Mouse (Mus musculus) hindbrain, embryonic 14.5 days (tissue): Measurements from ENCODE around the gene Igsf6. TPM values are rescaled to one million over a fixed set of nuclear protein-coding genes. Genes with fewer than 3 reads are reported as not detected.

Experiments used
- ATAC-seq: fragments of 200-750 bp; cut with Nextera tagmentation; 2 replicates; pipeline ENCODE4 v1.8.0; 2017; ENCODE audit warnings: moderate number of reproducible peaks, mild to moderate bottlenecking, moderate TSS enrichment, moderate library complexity; ENCODE audit not compliant: low FRiP score
- DNase-seq: peaks from one replicate; pipeline ENCODE4 v3.0.0-alpha.2; 2015; ENCODE audit warnings: low spot score
- H3K27ac ChIP-seq: fragments of 300-500 bp; sonication (generic); 2 replicates; pipeline ENCODE4 v1.5.1; 2014; ENCODE audit warnings: mild to moderate bottlenecking, moderate library complexity
- H3K27me3 ChIP-seq: fragments of 300-500 bp; sonication (generic); 2 replicates; pipeline ENCODE4 v1.6.1; 2014; ENCODE audit warnings: mild to moderate bottlenecking, low read length, mixed read lengths; ENCODE audit not compliant: control insufficient read depth, insufficient read depth
- H3K36me3 ChIP-seq: fragments of 300-500 bp; sonication (generic); replicated peaks from 2 replicates; pipeline ENCODE4 v1.6.1; 2014; ENCODE audit not compliant: control insufficient read depth, insufficient read depth
- H3K4me1 ChIP-seq: fragments of 300-500 bp; sonication (generic); replicated peaks from 2 replicates; pipeline ENCODE4 v1.6.1; 2014; ENCODE audit warnings: antibody characterized with exemption, low read length, mixed read lengths; ENCODE audit not compliant: control insufficient read depth, insufficient read depth
- H3K4me2 ChIP-seq: fragments of 300-500 bp; sonication (generic); replicated peaks from 2 replicates; pipeline ENCODE4 v1.6.1; 2014; ENCODE audit warnings: mild to moderate bottlenecking, moderate library complexity
- H3K4me3 ChIP-seq: fragments of 300-500 bp; sonication (generic); replicated peaks from 2 replicates; pipeline ENCODE4 v1.5.1; 2014; ENCODE audit warnings: mild to moderate bottlenecking, low read length
- H3K9ac ChIP-seq: fragments of 300-500 bp; sonication (generic); 2 replicates; pipeline ENCODE4 v1.6.1; 2014
- H3K9me3 ChIP-seq: fragments of 300-500 bp; sonication (generic); 2 replicates; pipeline ENCODE4 v1.6.1; 2016; ENCODE audit warnings: low read length; ENCODE audit not compliant: control insufficient read depth
- WGBS: fragments of 180-500 bp; shearing (Covaris S2); extraction: QIAGEN DNeasy Blood & Tissue Kit; methylation state at CpG from one replicate; pipeline ENCODE4 v1.1.7; 2014; 5-methylcytosine and 5-hydroxymethylcytosine counted together
- polyA plus RNA-seq: library from polyadenylated mRNA; unstranded; fragments of >200 nt; fragmentation: Nextera tagmentation; extraction: Ambion mirVana; gene quantifications from 2 replicates; pipeline ENCODE4 v1.2.1, GENCODE M21; 2014

Igsf6 gene
- polyA plus RNA-seq = 0.82 and 1.5 TPM in 2 replicates

DNA sequence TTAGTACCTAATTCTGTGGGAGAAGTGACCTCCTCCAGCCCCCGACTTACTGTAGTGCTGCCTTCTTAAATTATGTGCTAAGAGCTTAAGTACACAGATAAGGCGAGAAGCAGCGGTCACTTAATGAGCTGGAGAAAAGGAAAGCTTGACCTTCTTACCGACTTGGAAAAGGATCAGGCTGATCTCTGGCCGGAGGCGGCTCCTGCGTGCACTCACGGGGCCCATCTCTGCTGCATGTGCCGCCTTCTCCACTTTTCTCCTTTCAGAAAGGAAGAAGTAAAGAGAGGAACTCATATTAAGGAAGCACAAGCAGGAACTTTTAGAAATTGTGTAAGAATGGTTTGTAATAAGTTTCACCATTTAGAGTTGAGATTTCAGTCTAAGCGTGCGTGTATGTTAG lies at the start of gene Igsf6:
Gene Igsf6, minus strand, starts transcription at position 292 of the 400 bp plus-strand sequence.
- no peak for ATAC-seq
- 89% methylated on average over 11 of the region's 11 CpGs for WGBS
- Histone ChIP-seq H3K9me3 (no peaks in the 10 kb centered on the region), H3K27me3 (no peaks in the 10 kb centered on the region), H3K36me3 (peaks cover 60% of the 10 kb centered on the region), H3K4me1 (no peaks in the 10 kb centered on the region), H3K4me3 (no peak within 1 kb of the TSS), H3K4me2 (no peak within 1 kb of the TSS), H3K27ac (no peak within 1 kb of the TSS), H3K9ac (no peak within 1 kb of the TSS)
- DNase-seq = no peak

DNA sequence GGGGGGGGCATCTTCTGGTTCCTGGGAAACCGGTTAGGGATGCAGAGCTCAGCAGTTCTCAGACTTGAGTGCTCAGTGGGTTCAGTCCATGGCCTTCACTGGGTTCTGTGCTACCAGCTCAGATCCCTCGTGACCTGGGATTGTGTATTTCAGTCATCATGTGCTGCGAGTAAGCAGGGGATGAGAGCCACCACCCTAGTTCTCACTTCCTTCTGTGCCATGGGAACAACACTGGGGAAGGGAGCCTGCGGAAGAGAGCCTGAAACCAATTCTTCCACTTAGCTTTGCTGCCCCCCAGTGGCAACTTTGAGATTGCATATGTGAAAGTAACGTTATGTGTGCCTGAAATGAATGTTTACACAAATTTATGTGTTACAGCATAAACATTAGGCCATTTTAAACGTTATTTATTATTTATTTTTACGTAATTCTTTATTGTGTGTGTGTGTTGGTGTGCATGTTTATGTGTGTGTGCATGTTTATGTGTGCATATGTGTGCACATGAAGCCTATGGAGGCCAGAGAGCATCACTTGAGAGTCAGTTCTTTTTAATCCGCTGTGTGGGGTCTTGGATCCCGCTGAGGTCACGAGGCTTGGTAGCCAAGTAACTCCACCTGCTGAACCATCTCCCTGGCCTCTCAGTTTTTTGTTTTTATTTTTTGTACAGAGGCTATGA lies 45.9 kb upstream of the Igsf6 start:
- Histone ChIP-seq H3K9ac (no peak overlapping the region), H3K9me3 (no peaks in the 10 kb centered on the region), H3K4me2 (no peak overlapping the region), H3K27me3 (no peaks in the 10 kb centered on the region), H3K27ac (no peak overlapping the region), H3K36me3 (no peaks in the 10 kb centered on the region), H3K4me1 (no peaks in the 10 kb centered on the region), H3K4me3 (no peak overlapping the region)
- DNase-seq = peak; percentile 95
- WGBS = 13% methylated on average over 10 of the region's 10 CpGs
- ATAC-seq = peak; percentile 70; the same call in 1 of the 2 replicates

DNA sequence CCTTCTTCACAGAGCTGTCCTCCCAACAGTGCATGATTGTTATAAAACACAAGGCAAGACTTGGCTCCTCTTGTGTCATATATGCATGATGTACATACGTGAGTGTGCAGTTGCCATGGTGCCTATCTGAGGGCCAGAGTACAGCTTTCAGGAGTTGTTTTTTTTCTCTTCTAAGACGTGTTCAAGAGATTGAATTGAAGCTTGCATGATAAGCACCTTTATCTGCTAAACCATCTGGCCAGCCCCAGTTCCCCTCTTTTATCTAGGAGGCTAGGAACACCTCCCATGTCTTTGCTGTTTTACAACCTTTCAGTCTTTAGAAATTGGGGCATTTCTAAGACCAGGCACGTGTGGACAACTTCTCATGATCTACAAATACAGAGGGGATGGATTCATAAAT lies 37.4 kb upstream of the Igsf6 start:
- Histone ChIP-seq H3K4me3 (no peak overlapping the region), H3K9me3 (no peaks in the 10 kb centered on the region), H3K27ac (no peak overlapping the region), H3K4me1 (no peaks in the 10 kb centered on the region), H3K4me2 (no peak overlapping the region), H3K36me3 (no peaks in the 10 kb centered on the region), H3K27me3 (no peaks in the 10 kb centered on the region), H3K9ac (no peak overlapping the region)
- 65% methylated on average over 3 of the region's 3 CpGs for WGBS
- ATAC-seq (no peak), DNase-seq (no peak)

DNA sequence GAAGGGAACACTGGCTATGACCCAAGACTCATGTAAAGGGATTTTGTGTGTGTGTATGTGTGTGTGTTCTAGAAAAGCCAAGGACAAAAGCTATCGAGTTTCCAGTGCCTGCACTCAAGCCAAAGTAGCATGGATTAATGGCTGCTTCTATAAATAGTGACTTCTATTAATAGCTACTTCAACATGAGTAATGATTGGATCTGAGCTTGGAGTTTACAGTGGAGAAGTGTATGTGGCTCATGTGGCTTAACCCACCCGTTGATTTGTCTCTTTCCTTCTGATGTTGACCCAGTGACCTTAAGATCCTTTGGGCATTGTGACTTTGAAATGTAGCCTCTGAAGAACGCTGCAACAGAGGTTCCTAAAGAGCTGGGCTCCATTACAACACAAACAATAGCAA lies 36.9 kb upstream of the Igsf6 start:
- H3K27me3 ChIP-seq = no peaks in the 10 kb centered on the region
- H3K4me1 ChIP-seq = no peaks in the 10 kb centered on the region
- H3K4me2 ChIP-seq = no peak overlapping the region
- H3K9ac ChIP-seq = no peak overlapping the region
- H3K9me3 ChIP-seq = no peaks in the 10 kb centered on the region
- ATAC-seq (no peak), DNase-seq (no peak)
- H3K27ac ChIP-seq = no peak overlapping the region
- WGBS = 40% methylated on average over 3 of the region's 3 CpGs
- H3K36me3 ChIP-seq = no peaks in the 10 kb centered on the region
- no peak overlapping the region for H3K4me3 ChIP-seq

DNA sequence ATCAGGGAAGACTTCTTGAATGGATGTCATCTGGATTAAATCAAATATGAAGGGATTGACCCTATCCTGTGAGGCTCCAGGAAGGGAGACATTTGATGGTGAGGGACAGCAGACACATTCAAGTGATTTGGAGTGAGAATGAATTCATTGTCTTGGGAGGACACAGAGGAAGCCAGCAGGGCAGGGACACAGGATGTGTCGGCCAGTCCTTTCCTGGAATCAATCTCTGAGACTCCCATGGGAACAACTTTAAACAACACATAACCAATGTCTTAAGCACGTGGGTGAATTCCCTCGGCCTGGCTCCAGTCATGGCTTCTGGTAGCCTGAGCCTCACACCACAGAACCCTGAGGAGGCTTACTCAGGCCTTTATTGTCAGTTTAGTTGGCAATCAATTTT lies 33.5 kb upstream of the Igsf6 start:
- WGBS = 78% methylated on average over 3 of the region's 3 CpGs
- H3K4me2 ChIP-seq = no peak overlapping the region
- H3K4me1 ChIP-seq = no peaks in the 10 kb centered on the region
- DNase-seq (no peak), ATAC-seq (no peak)
- H3K27me3 ChIP-seq = no peaks in the 10 kb centered on the region
- no peak overlapping the region for H3K9ac ChIP-seq
- H3K9me3 ChIP-seq = no peaks in the 10 kb centered on the region
- H3K4me3 ChIP-seq = no peak overlapping the region
- H3K27ac ChIP-seq = no peak overlapping the region
- H3K36me3 ChIP-seq = no peaks in the 10 kb centered on the region

DNA sequence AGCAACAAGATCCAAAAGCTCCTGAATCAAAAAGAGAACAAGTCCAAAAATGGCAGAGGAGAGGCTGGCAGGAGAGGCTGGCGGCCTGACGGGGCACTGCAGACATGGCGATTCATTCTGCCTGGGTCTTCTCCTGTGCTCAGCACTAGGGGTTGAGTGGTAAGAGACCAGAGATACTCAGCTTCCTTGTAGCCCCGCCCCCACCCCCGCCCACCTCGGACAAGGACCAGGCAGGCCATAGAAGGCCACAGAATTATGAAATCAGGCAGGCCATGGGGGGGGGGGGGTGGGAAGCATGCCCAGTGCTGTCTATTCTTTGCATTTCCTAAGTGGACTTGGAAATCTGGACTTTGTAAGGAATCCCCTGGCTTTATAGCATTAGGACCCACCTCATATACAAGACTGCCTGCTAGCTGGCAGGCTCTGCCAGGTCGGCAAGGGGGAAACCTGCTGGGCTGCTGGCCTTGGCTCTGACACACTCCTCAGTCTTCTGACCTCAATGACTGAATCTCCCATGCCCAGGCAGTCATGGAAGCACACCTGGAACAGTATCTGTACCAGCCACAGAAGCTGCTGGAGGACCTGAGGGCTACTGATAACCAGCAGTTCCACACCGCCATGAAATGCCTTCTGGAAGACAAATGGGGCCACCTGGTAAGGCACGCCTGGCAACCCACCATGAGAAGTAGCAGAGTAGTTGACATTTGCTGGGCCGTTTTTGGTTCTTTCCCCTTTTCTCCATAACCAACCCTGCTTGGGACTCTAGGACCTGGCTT lies 24.4 kb upstream of the Igsf6 start:
- Histone ChIP-seq H3K4me1 (no peaks in the 10 kb centered on the region), H3K27ac (no peak overlapping the region), H3K36me3 (no peaks in the 10 kb centered on the region), H3K4me3 (no peak overlapping the region), H3K9ac (no peak overlapping the region), H3K4me2 (no peak overlapping the region), H3K9me3 (no peaks in the 10 kb centered on the region), H3K27me3 (no peaks in the 10 kb centered on the region)
- ATAC-seq (no peak), DNase-seq (no peak)
- WGBS = 79% methylated on average over 10 of the region's 10 CpGs

DNA sequence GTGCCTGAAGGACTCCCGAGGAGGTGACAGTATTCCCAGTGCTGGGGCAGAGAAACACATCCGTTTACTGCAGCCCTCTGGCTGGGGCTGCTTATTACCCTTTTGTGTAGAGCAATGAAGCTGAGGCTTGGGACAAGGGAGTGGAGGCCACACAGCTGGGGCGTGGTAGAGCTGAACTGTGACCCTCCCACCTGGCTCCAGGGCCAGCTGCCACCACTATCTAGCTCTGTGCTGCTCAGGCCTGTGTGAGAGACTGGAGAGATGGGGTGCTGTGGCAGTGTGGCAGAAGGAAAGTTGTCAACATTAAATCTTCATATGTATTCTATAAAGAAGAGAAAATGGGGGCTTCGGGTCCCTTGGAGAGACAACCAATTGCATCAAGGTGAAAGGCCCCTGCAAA lies 18.7 kb upstream of the Igsf6 start:
- no peak overlapping the region for H3K4me3 ChIP-seq
- H3K9me3 ChIP-seq = no peaks in the 10 kb centered on the region
- no peaks in the 10 kb centered on the region for H3K36me3 ChIP-seq
- no peak overlapping the region for H3K9ac ChIP-seq
- no peak for DNase-seq
- H3K27me3 ChIP-seq = no peaks in the 10 kb centered on the region
- no peak overlapping the region for H3K27ac ChIP-seq
- ATAC-seq = no peak
- H3K4me2 ChIP-seq = no peak overlapping the region
- 72% methylated on average over 4 of the region's 4 CpGs for WGBS
- no peaks in the 10 kb centered on the region for H3K4me1 ChIP-seq

DNA sequence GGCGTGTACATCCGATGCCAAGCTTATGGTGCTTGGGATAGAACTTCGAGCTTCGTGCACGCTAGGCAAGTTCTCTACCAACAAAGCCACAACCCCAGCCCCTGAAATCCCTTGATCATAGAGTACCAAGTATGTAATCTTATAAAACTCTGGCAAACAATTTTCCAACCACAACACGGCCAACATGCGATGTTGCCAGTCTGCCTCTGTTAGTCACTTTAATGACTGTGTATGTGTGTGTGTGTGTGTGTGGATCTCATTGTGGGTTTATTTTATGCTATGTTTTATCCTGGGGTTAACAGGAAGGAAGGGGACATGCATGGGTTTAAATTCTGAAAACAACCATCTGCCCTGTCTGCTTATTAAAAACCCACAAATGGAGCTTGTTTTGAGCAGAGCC lies 16.4 kb upstream of the Igsf6 start:
- Histone ChIP-seq H3K27me3 (no peaks in the 10 kb centered on the region), H3K4me3 (no peak overlapping the region), H3K27ac (no peak overlapping the region), H3K9me3 (no peaks in the 10 kb centered on the region), H3K4me1 (0 out of 2 replicates have a peak, but pooled peaks cover 1% of the 10 kb centered on the region), H3K36me3 (no peaks in the 10 kb centered on the region), H3K9ac (no peak overlapping the region), H3K4me2 (no peak overlapping the region)
- WGBS = 93% methylated on average over 7 of the region's 7 CpGs
- ATAC-seq = no peak
- DNase-seq = no peak

DNA sequence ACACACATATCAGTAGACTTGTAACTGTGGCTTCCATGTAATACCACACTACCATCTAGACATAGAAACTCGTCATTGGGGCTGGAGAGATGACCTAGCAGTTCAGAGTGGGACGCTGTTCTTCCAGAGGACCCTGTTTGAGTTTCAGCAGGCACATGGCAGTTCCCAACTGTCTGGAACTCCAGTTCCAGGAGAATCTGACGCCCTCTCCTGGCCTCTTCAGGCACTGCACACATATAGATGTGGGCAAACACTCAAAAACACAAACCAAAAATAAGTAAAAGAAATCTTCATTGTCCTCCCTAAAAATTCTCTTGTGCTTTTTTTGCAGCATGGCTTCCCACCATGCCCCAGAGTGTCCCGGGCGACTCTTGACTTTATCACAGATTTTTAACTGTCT lies 14.4 kb upstream of the Igsf6 start:
- WGBS = 76% methylated on average over 5 of the region's 5 CpGs
- H3K4me1 ChIP-seq = 0 out of 2 replicates have a peak, but pooled peaks cover 4% of the 10 kb centered on the region
- ATAC-seq = no peak

More for the DNA sequence above, 14.4 kb upstream of the Igsf6 start:
- H3K9me3 ChIP-seq = no peaks in the 10 kb centered on the region
- no peak overlapping the region for H3K4me3 ChIP-seq
- H3K36me3 ChIP-seq = no peaks in the 10 kb centered on the region
- H3K27me3 ChIP-seq = no peaks in the 10 kb centered on the region
- no peak overlapping the region for H3K9ac ChIP-seq
- H3K4me2 ChIP-seq = no peak overlapping the region
- no peak overlapping the region for H3K27ac ChIP-seq
- no peak for DNase-seq
